Mouse (Mus musculus) C2C12 (cell line): Measurements from ENCODE around the gene Bpifb9b.
"Not testable (repeated sequence)": the region's sequence is repeated elsewhere in the genome, so short reads cannot be mapped to it uniquely, and the experiment has no call there.

Experiments
- CEBPB ChIP-seq: IDR thresholded peaks from one replicate; pipeline ENCODE4 v1.6.1; 2011; ENCODE audit warnings: low read depth, mild to moderate bottlenecking, control low read depth, moderate library complexity
- CTCF ChIP-seq: IDR thresholded peaks from one replicate; pipeline ENCODE4 v1.5.1; 2011; ENCODE audit not compliant: control insufficient read depth, insufficient read depth, insufficient read length
- FOSL1 ChIP-seq: IDR thresholded peaks from one replicate; pipeline ENCODE4 v1.8.0; 2011; ENCODE audit warnings: mild to moderate bottlenecking, low read length; ENCODE audit not compliant: poor library complexity, insufficient read depth, severe bottlenecking
- MAX ChIP-seq: IDR thresholded peaks from one replicate; pipeline ENCODE4 v1.6.1; 2011; ENCODE audit warnings: mild to moderate bottlenecking, control low read depth
- USF1 ChIP-seq: IDR thresholded peaks from one replicate; pipeline ENCODE4 v1.6.1; 2011; ENCODE audit warnings: low read depth, mild to moderate bottlenecking, control low read depth, moderate library complexity

GRCm38 (mm10) chr2:154304604-154305003 lies 2.4 kb upstream of the Bpifb9b start:
- TF ChIP-seq CTCF, USF1, CEBPB, MAX, FOSL1: not testable (repeated sequence)
